Mouse (Mus musculus): ENCODE data around the gene Pax7.

Pax7 gene

GRCm38 (mm10) chr4:139830581-139831387 is 2.5 kb downstream of the Pax7 start:
- DNase-seq, result no peak

GRCm38 (mm10) chr4:139830053-139830452 is 3.3 kb downstream of the Pax7 start:
- no peak for DNase-seq

- no peak for DNase-seq
These were observed 4.3 kb downstream of the Pax7 start for GRCm38 (mm10) chr4:139828871-139829590.

GRCm38 (mm10) chr4:139828283-139828678 is 5.0 kb downstream of the Pax7 start:
- DNase-seq, result no peak

GRCm38 (mm10) chr4:139827501-139828282 is 5.6 kb downstream of the Pax7 start:
- DNase-seq, result no peak

- no peak for DNase-seq
These were observed 7.1 kb downstream of the Pax7 start for GRCm38 (mm10) chr4:139826231-139826630.

- DNase-seq, result no peak
These were observed 7.8 kb downstream of the Pax7 start for GRCm38 (mm10) chr4:139825326-139826112.

- DNase-seq, result no peak
These were observed 8.6 kb downstream of the Pax7 start for GRCm38 (mm10) chr4:139824572-139825325.

- no peak for DNase-seq
These were observed 9.4 kb downstream of the Pax7 start for GRCm38 (mm10) chr4:139823870-139824472.

- no peak for DNase-seq
These were observed 10.0 kb downstream of the Pax7 start for GRCm38 (mm10) chr4:139823138-139823869.

- no peak for DNase-seq
These were observed 10.9 kb downstream of the Pax7 start for GRCm38 (mm10) chr4:139822214-139823137.

GRCm38 (mm10) chr4:139821491-139822160 is 11.7 kb downstream of the Pax7 start:
- peak; percentile 32 to 52 for DNase-seq

GRCm38 (mm10) chr4:139821071-139821470 is 12.3 kb downstream of the Pax7 start:
- no peak for DNase-seq

- DNase-seq, result no peak
These were observed 13.8 kb downstream of the Pax7 start for GRCm38 (mm10) chr4:139819411-139820030.

GRCm38 (mm10) chr4:139818163-139818562 is 15.2 kb downstream of the Pax7 start:
- no peak for DNase-seq

GRCm38 (mm10) chr4:139813371-139813960 is 19.9 kb downstream of the Pax7 start:
- DNase-seq, result no peak

- no peak for DNase-seq
These were observed 21.4 kb downstream of the Pax7 start for GRCm38 (mm10) chr4:139811901-139812300.

GRCm38 (mm10) chr4:139811475-139811874 is 21.9 kb downstream of the Pax7 start:
- no peak for DNase-seq

Data from kidney, postnatal 4 days (tissue).